Mouse (Mus musculus): ENCODE results near the gene Vwa7. TPM values are rescaled to one million over a fixed set of nuclear protein-coding genes. Genes with fewer than 3 reads are reported as not detected.

Gene Vwa7
- polyA plus RNA-seq, 1 experiment from 2014 or later = 0.13 TPM

GRCm38 (mm10) chr17:35023756-35024155 is 7.4 kb downstream of the Vwa7 start:
- Histone ChIP-seq H3K9me3 (no peaks in the 10 kb centered on the region), H3K9ac (replicated peaks) (no peak overlapping the region), H3K4me1 (replicated peaks) (peaks cover 20% of the 10 kb centered on the region), H3K4me3 (replicated peaks) (no peak overlapping the region), H3K4me2 (no peak overlapping the region), H3K27ac (no peak overlapping the region), H3K36me3 (no peaks in the 10 kb centered on the region), H3K27me3 (no peaks in the 10 kb centered on the region)
- no peak for ATAC-seq (ENCODE audit: insufficient number of reproducible peaks, insufficient read depth, low FRiP score, low TSS enrichment, low read depth)
- WGBS = 71% methylated on average over 4 of the region's 4 CpGs

DNA sequence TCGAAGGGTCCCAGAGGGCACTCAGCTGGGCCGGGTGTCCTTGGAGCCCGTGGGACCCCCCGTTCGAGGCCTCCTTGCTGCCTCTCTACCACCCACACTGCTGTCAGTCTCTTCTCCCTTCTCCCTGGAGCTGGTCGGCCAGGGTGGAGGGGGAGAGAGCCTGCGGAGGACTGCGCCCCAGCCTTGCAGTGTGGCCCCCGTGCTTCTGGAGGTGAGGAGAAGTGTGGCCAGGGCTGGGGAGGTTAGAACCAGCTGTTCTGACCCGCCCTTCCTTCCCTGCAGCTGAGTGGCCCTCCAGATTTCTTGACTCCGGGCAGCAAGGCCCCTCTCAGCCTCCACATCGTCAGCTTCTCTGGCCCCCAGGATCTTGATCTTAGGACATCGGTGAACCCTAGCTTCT is 7.9 kb downstream of the Vwa7 start:
- Histone ChIP-seq H3K27ac (no peak overlapping the region), H3K4me2 (no peak overlapping the region), H3K36me3 (no peaks in the 10 kb centered on the region), H3K27me3 (no peaks in the 10 kb centered on the region), H3K4me1 (replicated peaks) (peaks cover 20% of the 10 kb centered on the region), H3K9ac (replicated peaks) (peak overlapping the region; percentile 45; the same call in 1 of the 2 replicates), H3K9me3 (no peaks in the 10 kb centered on the region), H3K4me3 (replicated peaks) (no peak overlapping the region)
- 82% methylated on average over 13 of the region's 13 CpGs for WGBS
- ATAC-seq (ENCODE audit: insufficient number of reproducible peaks, insufficient read depth, low FRiP score, low TSS enrichment, low read depth) = no peak

- peaks cover 24% of the 10 kb centered on the region for H3K4me1 ChIP-seq (replicated peaks)
- 62% methylated on average over 9 of the region's 10 CpGs for WGBS
- peak overlapping the region; percentile 45; the same call in 1 of the 2 replicates for H3K9ac ChIP-seq (replicated peaks)
- no peak overlapping the region for H3K27ac ChIP-seq
- no peak for ATAC-seq (ENCODE audit: insufficient number of reproducible peaks, insufficient read depth, low FRiP score, low TSS enrichment, low read depth)
- no peaks in the 10 kb centered on the region for H3K9me3 ChIP-seq
- no peak overlapping the region for H3K4me3 ChIP-seq (replicated peaks)
- no peak overlapping the region for H3K4me2 ChIP-seq
- no peaks in the 10 kb centered on the region for H3K36me3 ChIP-seq
- H3K27me3 ChIP-seq = no peaks in the 10 kb centered on the region
Measured at GRCm38 (mm10) chr17:35024691-35025488, 8.5 kb downstream of the Vwa7 start.

- ATAC-seq (ENCODE audit: insufficient number of reproducible peaks, insufficient read depth, low FRiP score, low TSS enrichment, low read depth) = no peak
- Histone ChIP-seq H3K9me3 (no peaks in the 10 kb centered on the region), H3K27ac (no peak overlapping the region; the same call in 1 of the 2 replicates), H3K4me1 (replicated peaks) (peaks cover 23% of the 10 kb centered on the region), H3K36me3 (no peaks in the 10 kb centered on the region), H3K4me2 (no peak overlapping the region), H3K4me3 (replicated peaks) (no peak overlapping the region), H3K27me3 (no peaks in the 10 kb centered on the region), H3K9ac (replicated peaks) (no peak overlapping the region)
- WGBS = 84% methylated on average over 5 of the region's 5 CpGs
Measured at GRCm38 (mm10) chr17:35026206-35026605, 9.8 kb downstream of the Vwa7 start.

DNA sequence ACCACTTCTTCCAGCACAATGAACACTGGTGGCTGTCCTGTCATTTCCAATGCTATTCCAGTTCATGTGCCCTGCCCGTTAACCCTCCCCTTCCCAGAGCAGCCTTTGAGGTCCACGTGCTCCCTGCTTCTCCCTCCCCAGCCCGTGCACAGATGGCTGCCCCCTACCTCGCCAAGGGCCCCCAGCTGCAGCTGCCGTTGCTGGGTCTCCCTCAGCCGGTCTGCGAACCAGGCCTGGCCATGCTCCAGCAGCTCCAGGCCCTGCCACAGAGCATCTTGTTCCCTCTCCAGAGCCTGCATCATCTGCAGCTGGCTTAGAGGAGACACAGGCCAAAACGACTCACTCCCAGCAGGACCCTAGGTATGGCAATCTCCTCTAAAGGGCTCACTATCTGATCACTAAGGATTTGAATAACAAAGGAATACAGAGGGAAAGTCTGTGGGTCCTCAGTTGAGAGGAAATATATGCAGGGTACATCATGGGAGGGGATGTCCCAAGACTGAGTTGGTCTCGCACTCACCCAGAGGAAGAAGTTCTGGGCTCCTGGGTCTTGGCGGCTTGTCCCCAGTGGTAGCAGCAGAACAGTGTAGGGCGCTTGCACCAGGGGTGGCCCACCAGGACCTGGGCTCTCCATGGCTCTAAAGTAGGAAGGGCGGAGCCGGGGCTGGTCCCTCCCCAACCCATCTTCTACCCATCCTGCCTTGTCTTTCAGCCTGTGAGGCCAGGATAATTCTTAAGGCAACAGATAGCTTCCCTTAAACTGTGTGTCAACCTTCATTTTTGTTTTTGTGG is 11.1 kb downstream of the Vwa7 start, which contains the start of gene Sapcd1:
Sapcd1 (minus strand) TSS at position 740 of the 792 bp plus-strand sequence.
- Histone ChIP-seq H3K36me3 (no peaks in the 10 kb centered on the region), H3K4me3 (replicated peaks) (peak within 1 kb of the TSS; percentile 12; the same call in 1 of the 2 replicates), H3K27ac (peak within 1 kb of the TSS; percentile 63), H3K9ac (replicated peaks) (0 out of 2 replicates have a peak within 1 kb of the TSS, but pooled peaks have one; percentile 8), H3K27me3 (no peaks in the 10 kb centered on the region), H3K9me3 (no peaks in the 10 kb centered on the region), H3K4me2 (peak within 1 kb of the TSS; percentile 18), H3K4me1 (replicated peaks) (peaks cover 17% of the 10 kb centered on the region)
- 0 out of 2 replicates have a peak, but pooled peaks have one; percentile 50 for ATAC-seq (ENCODE audit: insufficient number of reproducible peaks, insufficient read depth, low FRiP score, low TSS enrichment, low read depth)
- 34% methylated on average over 13 of the region's 13 CpGs for WGBS

GRCm38 (mm10) chr17:35028315-35028714 is 11.9 kb downstream of the Vwa7 start:
- no peaks in the 10 kb centered on the region for H3K36me3 ChIP-seq
- no peak overlapping the region for H3K4me3 ChIP-seq (replicated peaks)
- H3K9ac ChIP-seq (replicated peaks) = no peak overlapping the region
- 66% methylated on average over 2 of the region's 2 CpGs for WGBS
- H3K9me3 ChIP-seq = no peaks in the 10 kb centered on the region
- no peaks in the 10 kb centered on the region for H3K27me3 ChIP-seq
- no peak overlapping the region for H3K4me2 ChIP-seq
- H3K27ac ChIP-seq = no peak overlapping the region
- ATAC-seq (ENCODE audit: insufficient number of reproducible peaks, insufficient read depth, low FRiP score, low TSS enrichment, low read depth) = no peak
- peaks cover 17% of the 10 kb centered on the region for H3K4me1 ChIP-seq (replicated peaks)

DNA sequence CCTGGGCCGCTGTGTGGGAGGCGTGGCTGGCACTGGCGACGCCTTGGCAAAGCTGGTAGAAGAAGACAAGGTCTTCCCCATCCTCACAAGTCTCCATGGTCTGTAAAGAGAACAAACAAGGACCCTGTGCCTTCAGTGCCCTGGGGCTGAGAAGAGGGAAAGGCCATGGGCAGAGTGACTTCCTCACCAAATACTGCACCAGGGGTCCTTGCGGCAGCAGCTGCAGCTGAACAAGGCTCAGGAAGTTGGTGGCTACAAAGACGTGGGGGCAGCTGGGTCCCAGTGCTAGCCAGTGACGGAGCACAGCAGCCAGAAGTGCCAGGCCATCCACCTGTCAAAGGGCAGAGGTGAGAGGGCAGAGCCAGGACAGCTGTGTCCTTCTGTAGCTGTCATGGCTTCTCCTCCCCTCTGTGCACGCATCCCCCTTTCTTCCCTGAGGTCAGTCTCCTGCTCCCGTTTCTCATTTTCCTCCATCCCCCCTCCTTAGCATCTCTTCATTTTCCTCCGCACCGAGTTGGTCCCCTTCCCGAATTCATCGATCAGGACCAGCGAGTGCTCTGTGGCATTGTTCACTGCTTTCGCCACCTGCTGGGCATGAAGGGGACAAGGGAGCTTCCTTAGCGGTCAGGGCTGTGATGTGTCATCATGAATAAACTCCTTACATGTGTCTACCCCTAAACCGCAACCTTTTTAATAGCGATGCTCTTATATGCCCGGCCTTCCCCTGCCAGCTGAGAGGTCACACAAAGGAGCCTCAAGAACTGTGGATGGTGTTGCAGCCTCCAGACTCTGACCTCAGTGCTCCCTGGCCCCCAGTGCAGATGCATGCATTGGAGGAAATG is 13.5 kb downstream of the Vwa7 start:
- Histone ChIP-seq H3K4me3 (replicated peaks) (no peak overlapping the region), H3K9me3 (no peaks in the 10 kb centered on the region), H3K27me3 (no peaks in the 10 kb centered on the region), H3K36me3 (no peaks in the 10 kb centered on the region), H3K27ac (no peak overlapping the region), H3K9ac (replicated peaks) (no peak overlapping the region), H3K4me2 (no peak overlapping the region), H3K4me1 (replicated peaks) (peaks cover 17% of the 10 kb centered on the region)
- ATAC-seq (ENCODE audit: insufficient number of reproducible peaks, insufficient read depth, low FRiP score, low TSS enrichment, low read depth) = no peak
- 41% methylated on average over 19 of the region's 19 CpGs for WGBS

- Histone ChIP-seq H3K4me2 (no peak overlapping the region), H3K36me3 (no peaks in the 10 kb centered on the region), H3K4me1 (replicated peaks) (peaks cover 13% of the 10 kb centered on the region), H3K27ac (no peak overlapping the region), H3K4me3 (replicated peaks) (no peak overlapping the region), H3K9ac (replicated peaks) (0 out of 2 replicates have a peak overlapping the region, but pooled peaks have one; percentile 23), H3K27me3 (no peaks in the 10 kb centered on the region), H3K9me3 (no peaks in the 10 kb centered on the region)
- ATAC-seq (ENCODE audit: insufficient number of reproducible peaks, insufficient read depth, low FRiP score, low TSS enrichment, low read depth) = no peak
- WGBS = 88% methylated on average over 11 of the region's 11 CpGs
Measured at GRCm38 (mm10) chr17:35031272-35031671, 14.9 kb downstream of the Vwa7 start.

DNA sequence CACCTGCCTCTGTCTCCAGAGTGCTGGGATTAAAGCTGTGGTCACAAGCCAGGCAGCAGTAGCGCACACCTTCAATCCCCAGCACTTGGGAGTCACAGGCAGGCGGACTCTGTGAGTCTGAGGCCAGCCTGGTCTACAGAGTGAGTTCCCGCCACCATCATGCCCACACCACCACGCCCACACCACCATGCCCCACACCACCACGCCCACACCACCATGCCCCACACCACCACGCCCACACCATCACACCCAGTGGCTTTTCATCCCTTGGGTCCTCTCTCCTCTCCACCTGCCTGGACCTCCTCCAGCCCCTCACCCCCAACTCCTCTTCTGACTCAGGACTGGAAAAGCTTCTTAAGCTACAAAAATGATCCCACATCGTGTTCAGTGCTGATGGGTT is 15.5 kb downstream of the Vwa7 start:
- WGBS = 85% methylated on average over 7 of the region's 7 CpGs
- H3K27me3 ChIP-seq = no peaks in the 10 kb centered on the region
- H3K4me1 ChIP-seq (replicated peaks) = peaks cover 12% of the 10 kb centered on the region
- ATAC-seq (ENCODE audit: insufficient number of reproducible peaks, insufficient read depth, low FRiP score, low TSS enrichment, low read depth) = no peak
- no peaks in the 10 kb centered on the region for H3K36me3 ChIP-seq
- no peak overlapping the region for H3K9ac ChIP-seq (replicated peaks)
- no peak overlapping the region for H3K27ac ChIP-seq
- H3K4me3 ChIP-seq (replicated peaks) = no peak overlapping the region
- H3K9me3 ChIP-seq = no peaks in the 10 kb centered on the region
- no peak overlapping the region for H3K4me2 ChIP-seq

DNA sequence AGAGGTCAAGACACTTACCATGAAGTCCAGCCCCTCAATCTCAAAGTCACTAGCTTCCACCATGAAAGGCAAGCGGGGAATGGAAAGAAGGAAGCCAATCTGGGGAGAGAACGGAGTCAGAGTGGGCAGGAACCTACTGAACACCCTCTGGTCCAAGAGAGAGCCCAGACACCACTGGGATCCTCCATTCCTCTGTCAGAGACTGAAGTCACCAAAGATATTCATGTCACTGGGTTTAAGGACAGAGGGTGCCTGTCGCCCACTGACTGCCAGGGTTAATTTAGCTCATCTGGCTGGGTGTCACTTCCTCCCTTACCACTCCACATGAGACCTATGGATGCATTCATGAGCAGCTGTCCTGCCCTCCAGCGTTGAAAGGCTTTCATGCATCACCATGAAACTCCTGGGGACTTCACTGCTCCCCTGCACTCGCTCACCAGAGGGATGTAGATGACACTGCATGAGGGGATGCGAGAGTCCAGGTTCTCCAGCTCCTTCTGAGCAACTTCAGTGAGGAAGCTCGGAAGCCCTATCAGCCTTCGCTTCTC is 16.0 kb downstream of the Vwa7 start:
- Histone ChIP-seq H3K27ac (no peak overlapping the region), H3K9ac (replicated peaks) (no peak overlapping the region), H3K27me3 (no peaks in the 10 kb centered on the region), H3K4me2 (no peak overlapping the region), H3K36me3 (no peaks in the 10 kb centered on the region), H3K4me3 (replicated peaks) (no peak overlapping the region), H3K9me3 (no peaks in the 10 kb centered on the region), H3K4me1 (replicated peaks) (peaks cover 8% of the 10 kb centered on the region)
- no peak for ATAC-seq (ENCODE audit: insufficient number of reproducible peaks, insufficient read depth, low FRiP score, low TSS enrichment, low read depth)
- WGBS = 69% methylated on average over 8 of the region's 8 CpGs
